Mouse (Mus musculus) forebrain, embryonic 16.5 days (tissue): ENCODE measurements at regions not wholly inside any gene's neighbourhood (a gene's known extent, or its start where the extent isn't known, plus 50 kb on each side); places are given as distances from the start of the nearest gene placed in this dataset.

Experiments
- ATAC-seq: fragments of 200-750 bp; cut with Nextera tagmentation; 2 replicates; pipeline ENCODE4 v1.8.0; 2017; ENCODE audit warnings: mild to moderate bottlenecking, moderate library complexity
- H3K27ac ChIP-seq: fragments of 300-500 bp; sonication (generic); 2 replicates; pipeline ENCODE4 v1.5.1; 2014; ENCODE audit warnings: low read length, control low read depth
- H3K27me3 ChIP-seq: fragments of 300-500 bp; sonication (generic); replicated peaks from 2 replicates; pipeline ENCODE4 v1.6.1; 2014; ENCODE audit warnings: low read length; ENCODE audit not compliant: control insufficient read depth, insufficient read depth
- H3K36me3 ChIP-seq: fragments of 300-500 bp; sonication (generic); 2 replicates; pipeline ENCODE4 v1.6.1; 2014; ENCODE audit not compliant: control insufficient read depth, insufficient read depth
- H3K4me1 ChIP-seq: fragments of 300-500 bp; sonication (generic); replicated peaks from 2 replicates; pipeline ENCODE4 v1.6.1; 2014; ENCODE audit warnings: low read length; ENCODE audit not compliant: control insufficient read depth, insufficient read depth
- H3K4me2 ChIP-seq: fragments of 300-500 bp; sonication (generic); 2 replicates; pipeline ENCODE4 v1.6.1; 2014; ENCODE audit warnings: mild to moderate bottlenecking, low read length, control low read depth
- H3K4me3 ChIP-seq: fragments of 300-500 bp; sonication (generic); replicated peaks from 2 replicates; pipeline ENCODE4 v1.5.1; 2014; ENCODE audit warnings: mild to moderate bottlenecking, low read length, control low read depth
- H3K9ac ChIP-seq: fragments of 300-500 bp; sonication (generic); replicated peaks from 2 replicates; pipeline ENCODE4 v1.6.1; 2014; ENCODE audit warnings: low read depth, low read length, control low read depth
- H3K9me3 ChIP-seq: fragments of 300-500 bp; sonication (generic); 2 replicates; pipeline ENCODE4 v1.6.1; 2016; ENCODE audit warnings: low read length; ENCODE audit not compliant: control insufficient read depth
- WGBS: fragments of 180-500 bp; shearing (Covaris S2); extraction: QIAGEN DNeasy Blood & Tissue Kit; methylation state at CpG from one replicate; pipeline ENCODE4 v1.1.7; 2014; 5-methylcytosine and 5-hydroxymethylcytosine counted together

DNA sequence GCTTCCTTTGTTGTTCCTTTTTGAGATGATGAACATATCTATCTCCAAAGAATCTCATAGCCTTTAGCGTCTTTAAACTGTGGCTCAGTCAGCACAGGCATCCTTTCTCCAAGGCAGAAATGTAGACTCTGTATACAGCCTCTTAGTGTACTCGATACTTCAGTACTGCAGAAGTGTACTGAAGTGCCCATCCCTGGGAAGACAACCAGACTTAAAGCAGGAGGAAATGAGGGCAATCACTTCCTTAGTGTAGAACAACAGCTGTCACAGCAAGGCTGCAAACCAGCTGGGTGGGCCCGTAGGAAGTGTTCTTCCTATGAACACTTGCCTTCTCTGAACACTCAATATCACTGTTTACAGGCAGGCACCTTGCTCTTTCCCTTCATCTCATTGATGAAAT lies 110.5 kb upstream of the Alg10b start:
- Histone ChIP-seq H3K4me1 (no peaks in the 10 kb centered on the region), H3K9me3 (no peaks in the 10 kb centered on the region), H3K4me3 (no peak overlapping the region), H3K4me2 (no peak overlapping the region), H3K27me3 (no peaks in the 10 kb centered on the region), H3K27ac (no peak overlapping the region), H3K36me3 (no peaks in the 10 kb centered on the region), H3K9ac (no peak overlapping the region)
- WGBS = 86% methylated on average over 3 of the region's 3 CpGs
- ATAC-seq = no peak

DNA sequence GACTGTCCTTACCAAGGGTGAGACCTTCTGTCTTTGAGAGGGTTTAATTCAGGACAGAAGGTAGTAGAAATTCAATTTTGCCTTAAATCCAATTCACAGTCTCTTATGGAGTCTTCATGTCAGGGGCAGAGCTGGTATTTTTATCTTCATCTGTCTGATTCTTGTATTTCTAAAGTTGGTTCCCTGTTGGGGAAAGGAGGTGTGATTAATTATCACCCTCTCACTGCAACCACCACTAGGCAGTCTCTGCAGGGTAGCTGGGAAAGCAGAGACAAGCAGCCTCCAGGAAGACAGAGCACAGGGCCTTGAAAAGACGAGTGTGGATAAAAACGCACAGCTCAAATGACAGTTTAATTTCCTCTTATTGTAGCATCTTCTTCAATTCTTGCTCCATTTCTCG lies 104.4 kb upstream of the Alg10b start:
- Histone ChIP-seq H3K4me3 (no peak overlapping the region), H3K27me3 (no peaks in the 10 kb centered on the region), H3K9me3 (no peaks in the 10 kb centered on the region), H3K9ac (no peak overlapping the region), H3K4me1 (no peaks in the 10 kb centered on the region), H3K36me3 (no peaks in the 10 kb centered on the region), H3K4me2 (no peak overlapping the region), H3K27ac (no peak overlapping the region)
- WGBS = 77% methylated on average over 3 of the region's 3 CpGs
- no peak for ATAC-seq

- no peaks in the 10 kb centered on the region for H3K4me1 ChIP-seq
- no peak for ATAC-seq
- no peak overlapping the region for H3K9ac ChIP-seq
- no peaks in the 10 kb centered on the region for H3K9me3 ChIP-seq
- no peaks in the 10 kb centered on the region for H3K27me3 ChIP-seq
- no peak overlapping the region for H3K27ac ChIP-seq
- H3K4me3 ChIP-seq = no peak overlapping the region
- WGBS = 92% methylated on average over 8 of the region's 8 CpGs
- H3K36me3 ChIP-seq = no peaks in the 10 kb centered on the region
- no peak overlapping the region for H3K4me2 ChIP-seq
Observed at GRCm38 (mm10) chr15:90123999-90124398, 100.1 kb upstream of the Alg10b start.

DNA sequence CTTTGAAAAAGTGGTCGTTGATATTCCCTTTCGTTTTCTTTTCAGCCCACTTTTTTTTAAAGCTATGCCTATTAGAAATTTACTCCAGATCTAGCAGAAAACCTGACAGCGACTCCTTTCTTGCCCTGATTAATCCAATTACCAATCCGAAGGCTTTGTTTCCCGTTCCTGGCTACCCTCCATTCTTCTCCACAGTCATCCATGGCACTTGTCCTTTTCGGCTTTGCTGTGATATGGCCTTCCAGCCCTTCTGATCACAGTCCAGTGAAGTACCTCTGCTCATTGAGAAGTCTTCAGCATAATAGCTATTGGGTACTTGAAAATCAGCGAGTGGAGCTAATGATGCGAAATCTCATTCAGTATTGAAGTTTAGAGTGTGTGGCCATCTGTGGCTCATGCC lies 99.0 kb upstream of the Alg10b start:
- no peak for ATAC-seq
- 16% methylated on average over 8 of the region's 8 CpGs for WGBS
- Histone ChIP-seq H3K4me3 (no peak overlapping the region), H3K27ac (no peak overlapping the region), H3K9me3 (no peaks in the 10 kb centered on the region), H3K27me3 (no peaks in the 10 kb centered on the region), H3K4me1 (no peaks in the 10 kb centered on the region), H3K4me2 (peak overlapping the region; percentile 14; the same call in 1 of the 2 replicates), H3K36me3 (no peaks in the 10 kb centered on the region), H3K9ac (no peak overlapping the region)

GRCm38 (mm10) chr15:90131777-90132176 lies 92.3 kb upstream of the Alg10b start:
- no peak for ATAC-seq
- H3K27ac ChIP-seq = no peak overlapping the region
- no peaks in the 10 kb centered on the region for H3K9me3 ChIP-seq
- H3K4me1 ChIP-seq = no peaks in the 10 kb centered on the region
- H3K4me2 ChIP-seq = no peak overlapping the region
- WGBS = 88% methylated on average over 5 of the region's 5 CpGs
- no peak overlapping the region for H3K9ac ChIP-seq
- no peaks in the 10 kb centered on the region for H3K27me3 ChIP-seq
- H3K4me3 ChIP-seq = no peak overlapping the region
- no peaks in the 10 kb centered on the region for H3K36me3 ChIP-seq

GRCm38 (mm10) chr15:90140966-90141365 lies 83.1 kb upstream of the Alg10b start:
- H3K4me2 ChIP-seq = no peak overlapping the region
- H3K36me3 ChIP-seq = no peaks in the 10 kb centered on the region
- no peak overlapping the region for H3K27ac ChIP-seq
- no peaks in the 10 kb centered on the region for H3K4me1 ChIP-seq
- H3K9me3 ChIP-seq = no peaks in the 10 kb centered on the region
- H3K9ac ChIP-seq = no peak overlapping the region
- WGBS = 84% methylated on average over 5 of the region's 5 CpGs
- H3K4me3 ChIP-seq = no peak overlapping the region
- H3K27me3 ChIP-seq = no peaks in the 10 kb centered on the region
- ATAC-seq = no peak

DNA sequence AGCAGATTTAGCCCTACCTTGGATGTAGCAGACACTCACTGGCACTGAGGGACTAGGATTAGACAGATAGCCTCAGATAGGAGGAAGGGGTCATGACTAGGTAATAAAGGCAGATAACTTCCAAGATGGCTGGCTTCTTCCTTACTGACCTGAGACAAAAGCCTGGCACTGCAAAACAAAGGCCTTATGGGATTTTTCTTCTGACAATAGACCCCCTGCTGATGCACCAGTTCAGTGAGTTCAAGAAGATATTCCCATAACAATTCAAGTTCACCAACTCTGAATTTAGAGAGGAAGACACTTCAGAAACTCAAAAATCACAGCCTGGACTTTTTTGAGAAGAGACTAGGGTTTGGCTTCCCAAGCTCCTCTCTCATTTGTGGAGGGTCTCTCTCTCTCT lies 75.4 kb upstream of the Alg10b start:
- no peaks in the 10 kb centered on the region for H3K36me3 ChIP-seq
- H3K4me2 ChIP-seq = no peak overlapping the region

DNA sequence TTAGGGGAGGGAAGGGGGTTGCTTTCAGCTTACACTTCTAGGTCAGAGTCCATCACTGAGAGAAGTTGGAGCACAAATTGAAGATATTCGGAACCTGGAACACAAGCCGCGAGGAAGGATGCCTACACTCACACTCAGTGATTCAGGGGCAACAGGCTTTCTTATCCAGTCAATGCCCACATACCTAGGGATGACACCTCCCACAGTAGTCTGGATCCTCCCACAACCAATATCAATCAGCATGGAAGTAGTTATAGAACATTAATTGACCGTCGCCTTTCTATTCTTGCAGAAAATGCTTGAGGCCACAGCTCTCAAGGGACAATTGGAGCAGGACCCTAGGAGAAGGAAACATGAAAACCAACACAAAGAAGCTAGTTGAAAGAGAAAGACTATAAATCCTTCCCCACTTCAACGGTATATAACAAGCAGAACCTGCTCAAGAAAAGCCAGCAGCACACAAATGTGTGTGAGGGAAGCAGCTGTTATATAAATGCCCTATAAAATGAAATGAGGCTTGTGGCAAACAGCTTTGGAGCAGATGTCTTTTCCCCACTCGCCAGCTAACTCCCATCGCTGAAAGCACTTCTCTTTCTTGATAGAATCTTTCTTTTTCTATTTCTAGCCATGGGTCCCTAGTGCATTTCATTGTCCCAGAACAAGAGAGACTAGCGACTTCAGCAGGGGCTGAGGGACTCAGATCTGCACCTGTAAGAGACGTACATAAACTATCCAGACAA lies 70.1 kb upstream of the Alg10b start:
- no peaks in the 10 kb centered on the region for H3K4me1 ChIP-seq
- no peak overlapping the region for H3K9ac ChIP-seq
- no peaks in the 10 kb centered on the region for H3K27me3 ChIP-seq
- H3K4me2 ChIP-seq = no peak overlapping the region
- H3K36me3 ChIP-seq = no peaks in the 10 kb centered on the region
- 83% methylated on average over 10 of the region's 10 CpGs for WGBS
- no peak overlapping the region for H3K27ac ChIP-seq
- no peak overlapping the region for H3K4me3 ChIP-seq
- H3K9me3 ChIP-seq = no peaks in the 10 kb centered on the region
- no peak for ATAC-seq

More for the DNA sequence above, 75.4 kb upstream of the Alg10b start:
- no peak for ATAC-seq
- no peaks in the 10 kb centered on the region for H3K9me3 ChIP-seq
- no peaks in the 10 kb centered on the region for H3K27me3 ChIP-seq
- H3K27ac ChIP-seq = no peak overlapping the region
- H3K4me3 ChIP-seq = no peak overlapping the region
- no peak overlapping the region for H3K9ac ChIP-seq
- no peaks in the 10 kb centered on the region for H3K4me1 ChIP-seq
